Mouse (Mus musculus) cerebellum, adult 2 months (tissue): Measurements from ENCODE around the gene Olfr618. TPM values are rescaled to one million over a fixed set of nuclear protein-coding genes. Genes with fewer than 3 reads are reported as not detected.
"Not testable (repeated sequence)": the region's sequence is repeated elsewhere in the genome, so short reads cannot be mapped to it uniquely, and the experiment has no call there.

ENCODE experiments used
- DNase-seq, 2 experiments: peaks; one replicate each; pipeline ENCODE4 v3.0.0; 2021
- H3K27ac ChIP-seq: fragments of 200-500 bp; 2 replicates; pipeline ENCODE4 v1.5.1; 2012; ENCODE audit warnings: low read length, control low read depth, inconsistent platforms; ENCODE audit not compliant: insufficient read depth
- H3K27me3 ChIP-seq: fragments of 200-500 bp; 2 replicates; pipeline ENCODE4 v1.6.1; 2012; ENCODE audit warnings: inconsistent platforms, mild to moderate bottlenecking, low read length, moderate library complexity; ENCODE audit not compliant: control insufficient read depth, insufficient read depth
- H3K4me1 ChIP-seq: fragments of 200-500 bp; 2 replicates; pipeline ENCODE4 v1.6.1; 2011; ENCODE audit warnings: low read length; ENCODE audit not compliant: control insufficient read depth, insufficient read depth
- H3K4me3 ChIP-seq: fragments of 200-500 bp; replicated peaks from 2 replicates; pipeline ENCODE3; 2011; ENCODE audit warnings: mild to moderate bottlenecking, low read depth, low read length, control low read depth; ENCODE audit not compliant: insufficient read depth
- CTCF ChIP-seq: fragments of 200-500 bp; IDR thresholded peaks from 2 replicates; pipeline ENCODE4 v1.5.1; 2011; ENCODE audit warnings: low read depth, mild to moderate bottlenecking, control low read depth, low read length, moderate library complexity, borderline replicate concordance; ENCODE audit not compliant: insufficient read depth
- POLR2A ChIP-seq: fragments of 200-500 bp; IDR thresholded peaks from 2 replicates; pipeline ENCODE4 v1.6.1; 2011; ENCODE audit warnings: low read length, control low read depth, borderline replicate concordance; ENCODE audit not compliant: insufficient read depth
- WGBS: fragments of 180-500 bp; shearing (Covaris S2); methylation state at CpG from one replicate; pipeline ENCODE4 v1.1.7; 2018; 5-methylcytosine and 5-hydroxymethylcytosine counted together
- polyA plus RNA-seq: library from polyadenylated mRNA; depleted of rRNA; stranded (reverse); fragments of >200 nt; gene quantifications from 2 replicates; pipeline ENCODE4 v1.2.3, GENCODE M21; 2012; rRNA removed

Gene Olfr618
- not detected in 2 replicates for polyA plus RNA-seq

- no peaks in the 10 kb centered on the region for H3K27me3 ChIP-seq
- WGBS: 51% methylated on average over 2 of the region's 2 CpGs
- TF ChIP-seq CTCF (no peak), POLR2A (no peak)
- H3K4me1 ChIP-seq: no peaks in the 10 kb centered on the region
- no peak within 1 kb of the TSS for H3K27ac ChIP-seq
- no peak for DNase-seq
- H3K4me3 ChIP-seq: no peak within 1 kb of the TSS
These were observed at the start of gene Olfr618 for GRCm38 (mm10) chr7:103589803-103590202. Gene Olfr618, plus strand, starts transcription at chr7:103590103.

DNA sequence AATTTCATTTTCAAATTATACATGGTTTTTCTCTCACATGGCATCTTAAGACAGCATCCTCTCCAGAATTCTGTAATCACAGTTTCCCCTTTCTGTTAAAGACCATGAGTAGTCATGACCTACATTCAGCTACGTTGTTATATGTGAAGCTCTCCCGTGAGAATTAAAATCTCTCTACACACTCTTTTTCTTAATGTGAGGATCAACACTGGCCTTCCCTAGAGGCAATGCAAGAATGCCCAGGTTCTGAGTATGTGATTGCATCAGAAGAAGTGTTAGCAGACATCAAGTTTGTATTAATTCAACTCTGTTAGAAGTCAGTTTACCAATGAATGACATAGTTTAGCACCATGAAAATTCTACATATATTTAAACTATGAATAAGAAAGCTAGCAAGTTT, 47.3 kb upstream of the Olfr618 start, which contains the start of gene Olfr612:
TSS of gene Olfr612 (minus strand) at position 101 of the 400 bp plus-strand sequence.
- H3K4me3 ChIP-seq, DNase-seq, H3K4me1 ChIP-seq, H3K27ac ChIP-seq, H3K27me3 ChIP-seq: not testable (repeated sequence)
- WGBS: 72% methylated on average over 2 of the region's 2 CpGs

DNA sequence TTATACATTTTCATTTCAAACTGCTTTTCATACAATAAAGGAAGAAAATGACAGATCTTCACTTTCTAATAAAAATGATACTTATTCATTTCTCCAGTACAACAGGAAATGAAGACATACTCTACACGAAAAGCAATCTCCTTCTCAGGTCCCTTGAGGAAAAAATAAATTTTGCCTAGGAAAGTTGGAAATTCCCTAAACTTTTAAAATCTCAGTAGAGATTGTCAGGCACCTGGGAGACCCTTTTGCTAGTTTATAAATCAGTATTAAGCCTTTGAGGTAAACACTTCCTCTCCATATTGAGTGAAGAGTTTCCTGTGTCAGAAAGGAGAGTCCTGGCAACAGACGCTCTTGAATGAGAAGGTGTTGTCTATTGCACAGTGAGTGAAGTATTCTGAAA, 42.1 kb upstream of the Olfr618 start, which contains the start of gene Olfr613:
TSS of gene Olfr613 (plus strand) at position 301 of the 400 bp plus-strand sequence.
- TF ChIP-seq CTCF: no peak
- no peak for TF ChIP-seq POLR2A
- Histone ChIP-seq H3K27ac (no peak within 1 kb of the TSS), H3K4me3 (no peak within 1 kb of the TSS), H3K27me3 (no peaks in the 10 kb centered on the region), H3K4me1 (no peaks in the 10 kb centered on the region)
- WGBS: 77% methylated on average over 2 of the region's 2 CpGs
- no peak for DNase-seq

GRCm38 (mm10) chr7:103555779-103556178, 34.1 kb upstream of the Olfr618 start, which contains the start of gene Olfr615:
Gene Olfr615, plus strand, starts transcription at chr7:103556079.
- no peak for TF ChIP-seq POLR2A
- TF ChIP-seq CTCF: no peak
- WGBS: 76% methylated on average over 2 of the region's 2 CpGs
- no peaks in the 10 kb centered on the region for H3K4me1 ChIP-seq
- H3K27me3 ChIP-seq: no peaks in the 10 kb centered on the region
- no peak for DNase-seq
- H3K27ac ChIP-seq: no peak within 1 kb of the TSS
- H3K4me3 ChIP-seq: no peak within 1 kb of the TSS

- no peaks in the 10 kb centered on the region for H3K27me3 ChIP-seq
- no peak within 1 kb of the TSS for H3K4me3 ChIP-seq
- H3K27ac ChIP-seq: no peak within 1 kb of the TSS
- no peak for TF ChIP-seq CTCF
- no peak for TF ChIP-seq POLR2A
- no peaks in the 10 kb centered on the region for H3K4me1 ChIP-seq
- WGBS: 68% methylated on average over 3 of the region's 3 CpGs
- no peak for DNase-seq
These were observed 20.9 kb upstream of the Olfr618 start, which contains the start of gene Olfr616 for GRCm38 (mm10) chr7:103569043-103569442. Gene Olfr616, minus strand, starts transcription at chr7:103569143.

DNA sequence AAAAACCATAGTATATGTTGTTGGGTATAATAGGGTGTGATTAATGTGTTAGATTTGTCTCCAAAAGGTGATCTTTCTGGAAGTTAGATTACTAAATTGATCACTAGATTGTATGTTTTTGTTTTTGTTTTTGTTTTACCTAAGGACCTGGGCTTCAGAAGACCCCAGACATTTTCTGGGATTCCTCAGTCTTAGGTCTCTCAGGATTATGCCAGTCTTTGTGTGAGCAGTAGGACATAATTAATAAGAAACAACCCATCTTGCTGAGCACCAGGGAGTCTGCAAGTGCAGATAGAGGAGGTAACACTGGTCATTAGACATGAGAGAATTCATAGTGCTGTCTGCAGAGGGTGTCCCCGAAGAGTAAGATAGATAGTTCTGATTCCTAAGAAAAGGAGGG, 17.1 kb upstream of the Olfr618 start, which contains the start of gene Olfr617:
TSS of gene Olfr617 (plus strand) at position 301 of the 400 bp plus-strand sequence.
- H3K27me3 ChIP-seq: no peaks in the 10 kb centered on the region
- DNase-seq: no peak
- 90% methylated on average over 1 of the region's 1 CpGs for WGBS

GRCm38 (mm10) chr7:103600275-103600674, 10.4 kb downstream of the Olfr618 start, which contains the start of gene Olfr619:
Gene Olfr619, plus strand, starts transcription at chr7:103600575.
- no peak within 1 kb of the TSS for H3K27ac ChIP-seq
- no peak within 1 kb of the TSS for H3K4me3 ChIP-seq
- H3K27me3 ChIP-seq: no peaks in the 10 kb centered on the region
- TF ChIP-seq POLR2A (no peak), CTCF (no peak)
- DNase-seq: no peak
- no peaks in the 10 kb centered on the region for H3K4me1 ChIP-seq

More for the DNA sequence above, 17.1 kb upstream of the Olfr618 start, which contains the start of gene Olfr617:
- no peak for TF ChIP-seq CTCF
- no peak for TF ChIP-seq POLR2A
- no peak within 1 kb of the TSS for H3K4me3 ChIP-seq
- H3K27ac ChIP-seq: no peak within 1 kb of the TSS
- no peaks in the 10 kb centered on the region for H3K4me1 ChIP-seq

DNA sequence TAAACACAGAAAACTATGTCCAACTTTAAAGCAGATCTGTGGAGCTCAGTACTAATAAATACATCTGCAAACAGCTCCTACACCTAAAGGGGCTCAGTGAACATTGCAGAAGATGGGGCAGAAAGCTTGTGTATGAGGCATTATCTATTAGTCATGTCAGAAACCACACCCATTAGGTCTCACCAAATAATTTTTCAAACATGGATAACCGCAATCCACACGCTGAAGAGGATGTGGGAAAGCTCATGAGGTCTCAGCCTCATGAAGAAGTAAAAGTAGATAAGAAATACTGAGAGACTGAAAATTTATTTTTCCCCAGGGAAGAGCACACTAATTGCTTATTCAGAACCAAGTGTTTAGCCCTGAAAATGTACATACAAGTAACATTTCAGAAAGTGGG, 17.5 kb downstream of the Olfr618 start:
- 83% methylated on average over 2 of the region's 2 CpGs for WGBS
- no peak for DNase-seq
- TF ChIP-seq CTCF (no peak), POLR2A (no peak)
- Histone ChIP-seq H3K27me3 (no peaks in the 10 kb centered on the region), H3K27ac (no peak overlapping the region), H3K4me3 (no peak overlapping the region), H3K4me1 (no peaks in the 10 kb centered on the region)

DNA sequence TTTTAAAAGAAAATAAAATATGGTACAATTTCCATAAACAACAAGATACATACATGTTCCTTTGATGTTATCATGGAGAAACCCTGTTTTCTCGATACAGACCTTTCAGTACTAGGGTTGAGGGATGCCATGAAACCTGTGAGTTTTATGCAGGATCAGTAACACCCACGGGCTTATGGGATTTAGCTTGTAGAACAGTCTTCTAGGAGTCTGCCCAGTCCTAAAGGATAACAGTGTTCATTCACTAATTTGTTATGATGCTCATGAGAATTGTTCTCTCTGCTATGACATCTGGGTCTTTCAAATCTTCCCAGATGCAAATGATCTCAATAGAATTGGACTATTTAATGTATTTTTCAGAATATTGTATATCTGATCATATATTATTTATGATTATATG, 22.5 kb downstream of the Olfr618 start, which contains the start of gene Olfr620:
TSS of gene Olfr620 (minus strand) at position 101 of the 400 bp plus-strand sequence.
- no peaks in the 10 kb centered on the region for H3K4me1 ChIP-seq
- no peak within 1 kb of the TSS for H3K27ac ChIP-seq
- 61% methylated on average over 2 of the region's 2 CpGs for WGBS
- TF ChIP-seq CTCF (no peak), POLR2A (no peak)
- DNase-seq: no peak
- H3K27me3 ChIP-seq: no peaks in the 10 kb centered on the region
- H3K4me3 ChIP-seq: no peak within 1 kb of the TSS
